Mouse (Mus musculus) adrenal gland, postnatal 10 days (tissue): ENCODE measurements around the gene Dido1. TPM values are rescaled to one million over a fixed set of nuclear protein-coding genes. Genes with fewer than 3 reads are reported as not detected.
"Not testable (repeated sequence)": the region's sequence is repeated elsewhere in the genome, so short reads cannot be mapped to it uniquely, and the experiment has no call there.

Experiments
- DNase-seq: peaks from one replicate; pipeline ENCODE4 v3.0.0; 2021; ENCODE audit warnings: mixed read lengths
- total RNA-seq, 2 experiments: library from RNA; stranded (reverse); gene quantifications; 2 replicates each; pipeline ENCODE4 v1.2.3; 2021

Gene Dido1
- total RNA-seq, 2 experiments from 2014 or later, result 41.1 to 55.9 TPM

DNA sequence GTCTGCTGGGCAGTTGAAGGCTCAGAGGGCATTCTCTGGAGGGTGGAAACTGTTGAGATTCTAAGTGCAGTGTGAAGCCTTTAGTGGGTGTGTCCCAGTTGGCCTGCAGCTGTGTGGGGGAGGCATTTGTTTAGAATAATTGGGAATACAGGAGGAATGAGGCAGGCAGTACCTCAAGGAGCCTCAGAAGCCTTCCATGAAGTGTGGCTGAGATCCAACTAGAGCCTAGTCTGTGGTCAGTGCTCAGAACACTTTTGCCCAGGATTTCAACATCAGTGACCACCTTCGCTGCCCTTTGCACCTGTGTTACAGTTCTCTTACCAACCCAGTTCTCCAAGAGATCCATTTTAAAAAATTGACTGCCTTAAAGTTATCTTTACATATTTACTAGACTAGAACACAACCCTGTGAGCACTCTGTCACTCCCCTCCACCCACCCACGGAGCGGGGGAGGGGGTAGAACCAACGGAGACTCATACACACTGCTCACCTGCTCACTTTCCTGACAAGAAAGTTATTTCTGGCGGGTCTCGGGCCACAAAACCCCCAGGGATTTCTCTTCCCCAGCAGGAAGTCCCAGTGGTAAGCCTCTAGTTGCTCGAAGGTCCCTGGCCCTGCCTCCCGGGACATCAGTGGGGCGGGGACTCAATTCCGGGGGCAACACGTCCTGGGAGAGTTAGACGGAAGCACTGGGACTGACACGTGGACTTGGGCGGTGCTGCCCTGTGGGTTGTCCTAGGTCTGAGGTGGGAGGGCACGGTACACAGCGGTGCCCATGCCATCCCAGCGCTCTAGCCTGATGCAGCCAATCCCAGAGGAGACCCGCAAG, 15.0 kb upstream of the Dido1 start, which contains the start of gene Slc17a9:
TSS of gene Slc17a9 (plus strand) at position 679 of the 829 bp plus-strand sequence.
- DNase-seq, result peak; percentile 78

DNA sequence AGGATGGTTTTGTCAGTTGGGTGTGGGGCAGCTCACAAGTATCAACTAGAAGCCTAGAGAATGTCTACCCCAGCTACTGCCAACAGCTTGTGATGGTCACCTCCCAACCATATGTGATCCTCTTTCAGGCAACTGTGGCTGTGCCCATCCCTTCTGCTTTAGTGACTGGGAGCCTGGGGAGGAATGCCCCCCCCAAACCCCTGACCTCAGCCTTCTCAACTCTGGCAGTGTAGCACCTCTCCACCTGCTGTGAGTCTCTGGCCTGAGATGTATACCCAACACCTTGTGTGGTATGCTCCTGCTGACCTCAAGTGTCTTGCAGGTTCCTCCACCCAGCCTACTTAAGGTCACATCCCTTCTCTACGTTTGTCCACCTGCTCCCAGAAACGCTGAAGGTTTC, 14.1 kb upstream of the Dido1 start:
- no peak for DNase-seq

DNA sequence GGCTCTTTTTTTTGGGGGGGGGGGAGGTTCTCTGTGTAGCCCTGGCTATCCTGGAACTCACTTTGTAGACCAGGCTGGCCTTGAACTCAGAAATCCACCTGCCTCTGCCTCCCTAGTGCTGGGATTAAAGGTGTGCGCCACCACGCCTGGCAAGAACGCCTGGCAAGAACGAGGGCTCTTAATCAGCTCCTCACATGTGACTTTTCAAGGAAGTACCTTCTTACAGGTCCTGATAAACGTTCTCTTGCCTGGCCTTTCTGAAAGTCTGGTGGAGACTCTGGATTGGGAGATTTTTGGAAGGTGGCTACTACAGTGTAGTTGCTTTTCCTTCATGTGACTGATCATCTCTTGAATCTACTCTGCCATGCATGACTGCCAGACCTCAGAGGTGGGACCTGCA, 12.9 kb upstream of the Dido1 start:
- DNase-seq, result not testable (repeated sequence)

DNA sequence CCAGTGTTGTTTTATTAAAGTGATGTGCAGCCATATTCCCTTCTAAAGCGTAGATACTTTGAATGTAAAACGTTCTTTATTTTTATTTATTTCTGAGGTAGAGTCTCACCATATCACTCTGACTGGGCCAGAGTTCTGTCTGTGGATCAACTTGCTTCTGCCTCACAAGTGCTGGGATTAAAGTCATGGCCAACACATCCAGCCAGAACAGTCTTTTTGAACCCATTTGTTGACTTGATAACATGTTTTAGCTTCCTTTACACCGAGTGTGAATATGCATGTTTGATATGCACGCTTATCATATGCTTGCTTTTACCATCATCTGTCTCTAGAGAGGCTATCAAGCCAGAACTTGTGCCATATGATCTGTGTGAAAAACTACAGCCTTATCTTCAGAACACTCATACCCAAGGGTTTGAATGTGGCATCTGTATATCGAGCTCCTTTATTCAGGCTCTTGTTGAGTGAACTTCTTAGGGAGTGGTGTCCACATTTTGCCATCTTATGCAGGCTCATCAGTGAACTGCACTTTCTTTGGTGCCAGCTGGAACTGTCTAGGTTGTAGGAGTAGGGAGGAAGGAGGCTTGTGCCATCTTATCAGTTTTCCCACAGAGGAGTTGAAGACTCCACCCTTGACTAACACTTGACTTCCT, 2.4 kb upstream of the Dido1 start:
- DNase-seq, result no peak

- no peak for DNase-seq
Measured at GRCm38 (mm10) chr2:180711527-180711926, 1.7 kb upstream of the Dido1 start.

- no peak for DNase-seq
Measured at GRCm38 (mm10) chr2:180710276-180711155, 717 bp upstream of the Dido1 start.

- DNase-seq, result no peak
Measured at GRCm38 (mm10) chr2:180709023-180709922, 526 bp downstream of the Dido1 start.

DNA sequence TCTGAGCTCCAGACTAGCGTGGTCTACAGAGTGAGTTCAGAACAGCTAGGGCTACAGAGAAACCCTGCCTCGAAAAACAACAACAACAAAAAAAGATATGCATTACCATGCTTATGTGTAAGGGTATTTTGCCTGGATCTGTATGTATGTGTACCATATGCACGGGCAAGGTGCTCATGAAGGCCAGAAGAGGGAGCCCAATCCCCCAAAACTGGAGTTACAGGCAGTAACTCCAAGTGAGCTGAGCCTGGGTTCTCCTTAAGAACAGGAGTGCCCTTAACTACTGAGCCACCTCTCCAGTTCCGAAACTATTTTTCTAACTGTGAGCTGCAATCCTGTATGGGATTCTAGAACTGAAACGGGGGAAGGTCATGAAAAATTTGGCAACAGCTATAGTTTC, 3.8 kb downstream of the Dido1 start:
- DNase-seq, result no peak

- DNase-seq, result no peak
Measured at GRCm38 (mm10) chr2:180705066-180705465, 4.7 kb downstream of the Dido1 start.

DNA sequence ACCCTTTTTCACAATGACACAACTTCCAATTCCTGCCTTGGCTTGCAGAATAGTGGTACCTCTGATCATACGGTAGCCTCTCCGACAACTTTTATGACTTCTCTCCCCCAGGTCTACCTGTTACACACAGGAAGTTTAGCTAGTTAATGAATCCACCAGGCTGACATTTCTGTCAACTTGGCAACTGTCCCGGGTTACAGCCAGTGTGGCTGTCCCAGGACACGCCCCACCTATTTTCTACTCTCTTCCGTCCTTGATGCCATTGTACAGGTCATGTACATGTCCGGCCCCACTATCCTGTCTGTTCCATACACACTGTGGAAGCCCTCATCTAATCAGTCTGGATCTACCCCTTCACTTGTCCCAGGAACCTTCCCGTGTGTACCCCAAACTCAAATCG, 5.2 kb downstream of the Dido1 start:
- peak; percentile 78 for DNase-seq

DNA sequence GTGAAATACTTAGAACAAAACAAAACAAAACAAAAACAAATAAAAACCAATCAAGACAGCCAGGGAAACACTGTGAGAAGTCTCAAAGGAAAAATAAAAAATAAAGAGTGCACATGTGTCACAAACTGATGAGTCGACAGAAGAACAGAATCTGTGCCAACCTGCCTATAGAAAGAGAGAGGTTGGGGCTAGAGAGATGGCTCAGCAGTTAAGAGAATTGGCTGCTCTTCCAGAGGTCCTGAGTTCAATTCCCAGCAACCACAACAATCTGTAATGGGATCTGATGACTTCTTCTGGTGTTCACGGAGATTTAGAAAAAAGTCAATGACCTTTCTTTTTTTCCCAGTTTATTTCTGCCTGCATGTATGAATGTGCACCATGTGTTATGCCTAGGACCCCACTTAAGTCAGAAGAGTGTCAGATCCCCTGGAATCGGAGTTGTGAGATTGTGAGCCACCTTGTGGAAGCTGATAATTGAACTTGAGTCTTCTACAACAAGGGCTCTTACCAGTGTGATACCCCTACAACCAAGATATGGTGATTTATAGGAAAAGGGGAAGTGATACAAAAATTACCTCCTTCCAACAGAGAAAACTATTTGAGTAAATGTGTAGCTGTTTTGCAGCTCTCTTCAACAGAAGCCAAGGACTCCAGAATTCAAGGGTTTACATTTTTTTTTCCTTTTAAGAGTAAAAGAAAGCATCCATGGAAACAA, 6.0 kb downstream of the Dido1 start:
- no peak for DNase-seq

DNA sequence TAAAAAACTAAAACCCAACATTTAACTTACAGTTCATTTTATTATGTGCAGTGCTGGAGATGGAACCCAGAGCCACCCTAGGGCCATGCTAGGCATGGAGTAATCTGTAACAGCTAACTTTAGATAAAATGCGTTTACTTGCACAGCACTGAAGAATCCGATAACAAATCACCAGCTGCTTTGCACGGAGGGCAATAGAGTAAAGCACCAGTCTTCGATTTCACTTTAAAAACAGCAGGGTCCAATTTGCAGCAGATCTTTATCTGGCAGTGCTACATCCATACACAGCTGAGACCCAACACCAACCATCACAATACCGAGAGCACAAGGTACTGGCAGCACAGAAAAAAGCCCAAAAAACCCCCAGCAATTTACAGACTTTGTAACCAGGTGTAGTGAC, 6.6 kb downstream of the Dido1 start:
- no peak for DNase-seq

DNA sequence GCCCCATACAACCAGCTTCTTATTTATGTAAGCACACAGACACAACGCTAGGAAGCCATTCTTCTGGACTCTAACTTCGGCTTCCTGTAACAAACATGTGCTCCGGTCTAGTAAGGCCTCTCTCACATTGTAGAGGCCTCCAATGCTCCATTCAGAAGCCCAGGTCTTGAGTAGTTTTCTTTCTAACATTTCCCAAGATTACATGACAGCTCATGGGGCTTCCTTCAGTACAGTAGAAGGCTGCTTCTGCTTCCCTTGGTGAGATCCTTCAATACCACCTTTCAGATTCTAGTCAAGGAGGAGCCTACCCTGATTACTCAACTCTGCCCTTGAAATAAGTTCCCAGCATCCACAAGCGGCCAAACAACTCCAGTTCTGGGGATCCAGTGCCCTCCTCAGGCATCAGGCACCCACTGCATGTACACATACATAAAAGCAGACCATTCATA, 7.1 kb downstream of the Dido1 start:
- DNase-seq, result peak; percentile 38

DNA sequence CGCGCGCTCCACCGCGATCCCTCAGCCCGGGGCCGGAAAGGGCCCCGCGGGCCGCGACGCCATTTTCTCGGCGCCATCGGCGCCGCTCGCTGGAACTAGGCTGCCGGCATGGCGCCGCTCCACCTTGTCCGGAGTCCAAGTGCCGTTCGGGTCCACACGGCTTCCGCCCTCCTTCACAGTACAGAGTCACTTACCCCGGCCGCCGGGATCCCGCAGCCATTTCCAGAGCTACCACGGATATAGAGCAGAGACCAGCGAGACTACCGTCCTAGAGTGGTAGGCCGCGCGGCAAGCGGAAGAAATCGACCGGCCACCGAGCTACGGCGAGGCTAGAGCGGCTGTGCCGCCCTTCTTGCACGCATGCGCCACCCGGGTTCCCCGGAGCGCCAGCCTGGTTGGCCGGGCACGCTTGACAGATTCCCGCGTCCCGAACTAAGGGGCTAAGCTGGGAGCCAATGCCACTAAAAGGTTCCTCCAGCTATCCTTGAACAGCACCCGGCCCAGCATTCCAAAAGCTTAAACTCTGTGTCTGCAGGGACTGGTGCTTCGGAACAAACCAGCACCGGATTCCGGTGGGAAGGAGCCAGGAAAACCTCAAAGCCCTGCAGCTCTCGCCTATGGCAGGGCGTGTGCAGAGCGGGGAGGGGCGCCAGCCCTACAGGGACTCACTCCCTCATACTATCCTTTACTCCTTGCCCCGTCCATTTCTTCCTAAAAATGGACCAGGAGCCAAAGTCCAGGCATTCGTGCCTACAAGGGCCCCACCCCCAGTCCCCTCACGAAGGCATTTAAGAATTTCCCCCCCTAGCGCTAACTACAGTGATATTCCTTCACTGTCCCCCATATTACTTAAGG, 7.8 kb downstream of the Dido1 start:
- peak; percentile 95 for DNase-seq

GRCm38 (mm10) chr2:180701053-180701766, 8.6 kb downstream of the Dido1 start:
- no peak for DNase-seq

DNA sequence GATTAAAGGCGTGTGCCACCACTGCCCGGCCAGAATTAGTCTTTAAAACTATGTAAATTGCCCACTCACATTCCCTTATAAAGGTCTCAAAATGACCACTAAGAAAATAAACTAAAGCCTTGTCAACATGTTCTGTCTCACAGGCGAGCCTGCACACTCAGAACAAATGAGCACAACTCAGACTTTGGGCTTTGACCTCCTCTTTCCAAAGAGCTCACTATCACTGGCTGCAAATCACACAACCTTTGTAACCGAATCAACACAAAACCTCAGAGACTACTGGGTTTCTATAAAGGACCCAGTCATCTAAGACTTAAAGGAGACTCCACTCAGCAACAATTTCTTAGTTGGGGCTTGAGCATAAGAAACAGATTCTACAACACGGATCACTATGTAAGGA, 9.3 kb downstream of the Dido1 start:
- DNase-seq, result no peak

DNA sequence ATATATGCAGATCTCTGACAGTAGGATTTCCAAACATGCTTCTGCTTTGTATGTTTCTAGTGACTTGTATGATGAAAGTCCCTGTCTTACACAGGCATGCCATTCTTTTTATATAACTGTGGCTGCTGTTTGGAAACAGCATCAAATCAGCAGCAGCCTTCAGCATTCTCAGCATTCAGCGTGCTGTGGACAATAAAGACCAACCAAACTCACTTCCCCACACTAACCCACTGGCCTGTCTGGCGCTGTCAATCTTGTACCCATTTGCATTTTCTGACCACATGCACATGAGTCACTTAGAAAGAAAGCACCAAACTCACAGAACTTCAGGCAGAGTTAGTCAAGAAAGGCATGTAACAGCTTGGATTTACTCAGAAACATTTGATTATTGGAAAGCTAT, 14.6 kb downstream of the Dido1 start:
- DNase-seq, result no peak

GRCm38 (mm10) chr2:180692630-180693029, 17.2 kb downstream of the Dido1 start:
- DNase-seq, result no peak

DNA sequence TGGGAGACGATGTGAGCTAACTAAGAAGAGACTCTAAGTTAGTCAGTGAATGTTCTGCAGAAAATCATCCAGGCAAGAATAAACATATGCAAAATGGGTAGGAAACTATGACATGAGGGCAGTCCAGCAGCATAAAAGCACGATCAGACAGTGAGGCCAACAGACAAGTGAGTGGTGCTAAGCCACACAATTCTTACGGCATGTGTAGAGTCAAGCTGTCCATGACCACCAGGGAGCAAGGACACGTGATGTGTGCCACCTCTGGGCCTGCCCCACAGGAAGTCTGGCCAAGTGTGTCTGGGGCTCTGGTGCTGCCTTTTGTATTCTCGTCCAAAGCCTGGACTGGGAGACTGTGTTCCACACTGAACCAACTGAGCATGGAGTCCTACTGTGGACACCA, 20.0 kb downstream of the Dido1 start:
- peak; percentile 65 for DNase-seq
